Mouse (Mus musculus): ENCODE results near the gene Gabbr2. TPM values are rescaled to one million over a fixed set of nuclear protein-coding genes. Genes with fewer than 3 reads are reported as not detected.

Gabbr2 gene
- polyA plus RNA-seq, 1 experiment from 2014 or later = 13.3 TPM

DNA sequence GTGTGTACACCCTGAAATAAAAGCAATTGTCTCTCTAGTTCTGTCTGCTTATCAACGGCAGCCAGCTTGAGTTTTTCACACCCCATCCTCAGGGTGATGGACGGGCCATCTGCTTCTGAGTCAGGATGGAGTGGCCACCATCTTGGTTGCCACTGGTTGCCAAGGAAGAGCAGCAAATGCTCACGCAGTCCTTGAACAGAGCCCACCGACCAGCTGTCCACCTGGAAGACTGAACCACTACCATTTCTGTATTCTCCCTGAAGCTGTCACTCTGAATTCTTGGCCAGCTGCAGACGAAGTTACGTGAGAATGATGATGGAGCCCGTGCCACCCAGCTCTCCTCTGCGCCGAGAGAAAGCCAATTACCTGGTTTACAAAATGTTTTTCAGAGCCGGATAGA is 102.5 kb downstream of the Gabbr2 start:
- Histone ChIP-seq H3K4me2 (ENCODE audit: low read length) (no peak overlapping the region), H3K27me3 (replicated peaks; ENCODE audit: control insufficient read depth, insufficient read depth, low read length) (no peaks in the 10 kb centered on the region), H3K4me1 (ENCODE audit: control insufficient read depth, insufficient read depth, low read depth, low read length) (peaks cover 6% of the 10 kb centered on the region), H3K27ac (ENCODE audit: low read depth, low read length) (peak overlapping the region; percentile 50; the same call in 1 of the 2 replicates), H3K36me3 (ENCODE audit: control insufficient read depth, insufficient read depth, low read length) (no peaks in the 10 kb centered on the region), H3K9ac (ENCODE audit: low read depth, low read length) (no peak overlapping the region), H3K4me3 (ENCODE audit: low read length) (no peak overlapping the region), H3K9me3 (ENCODE audit: control insufficient read depth, low read length) (no peaks in the 10 kb centered on the region)
- 0 out of 2 replicates have a peak, but pooled peaks have one; percentile 22 for ATAC-seq
- WGBS = 71% methylated on average over 10 of the region's 10 CpGs

DNA sequence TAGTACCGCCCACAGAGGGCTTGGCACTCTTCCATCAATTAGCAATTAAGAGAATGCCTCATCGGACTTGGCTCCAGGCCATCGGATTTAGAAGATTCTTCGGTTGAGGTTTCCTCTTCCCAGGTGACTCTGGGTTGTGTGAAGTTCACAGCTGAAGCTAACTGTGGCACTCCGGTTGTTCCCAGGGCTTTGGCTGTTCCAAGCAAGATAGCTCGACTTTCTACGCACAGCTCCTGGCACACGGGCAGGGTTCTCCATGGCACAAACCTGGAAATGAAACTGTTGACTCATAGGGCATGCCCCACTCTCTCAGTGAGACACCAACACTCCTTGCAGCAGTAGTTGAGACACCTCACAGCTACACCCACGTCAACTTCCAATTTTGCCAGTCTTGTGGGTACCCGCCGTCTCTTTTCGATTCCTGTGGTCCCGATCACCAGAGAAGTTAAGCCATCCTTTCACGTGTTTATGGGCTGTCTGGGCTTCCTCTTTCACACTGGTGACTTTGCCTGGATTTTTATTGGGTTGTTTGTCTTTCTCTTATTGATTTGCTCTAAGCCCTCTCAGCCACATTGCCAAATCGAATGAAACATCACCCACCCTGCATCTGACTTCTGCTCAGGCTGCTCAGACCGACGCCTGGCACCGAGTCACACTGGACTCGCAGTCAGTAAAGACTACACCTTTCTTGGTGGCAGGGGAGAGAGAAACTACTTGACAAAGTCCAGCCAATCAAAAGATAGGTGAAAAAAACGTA is 105.9 kb downstream of the Gabbr2 start:
- no peak for ATAC-seq
- WGBS = 85% methylated on average over 20 of the region's 20 CpGs
- Histone ChIP-seq H3K9me3 (ENCODE audit: control insufficient read depth, low read length) (no peaks in the 10 kb centered on the region), H3K4me1 (ENCODE audit: control insufficient read depth, insufficient read depth, low read depth, low read length) (peaks cover 21% of the 10 kb centered on the region), H3K4me2 (ENCODE audit: low read length) (no peak overlapping the region), H3K27ac (ENCODE audit: low read depth, low read length) (no peak overlapping the region), H3K9ac (ENCODE audit: low read depth, low read length) (no peak overlapping the region), H3K27me3 (replicated peaks; ENCODE audit: control insufficient read depth, insufficient read depth, low read length) (no peaks in the 10 kb centered on the region), H3K4me3 (ENCODE audit: low read length) (no peak overlapping the region), H3K36me3 (ENCODE audit: control insufficient read depth, insufficient read depth, low read length) (no peaks in the 10 kb centered on the region)

DNA sequence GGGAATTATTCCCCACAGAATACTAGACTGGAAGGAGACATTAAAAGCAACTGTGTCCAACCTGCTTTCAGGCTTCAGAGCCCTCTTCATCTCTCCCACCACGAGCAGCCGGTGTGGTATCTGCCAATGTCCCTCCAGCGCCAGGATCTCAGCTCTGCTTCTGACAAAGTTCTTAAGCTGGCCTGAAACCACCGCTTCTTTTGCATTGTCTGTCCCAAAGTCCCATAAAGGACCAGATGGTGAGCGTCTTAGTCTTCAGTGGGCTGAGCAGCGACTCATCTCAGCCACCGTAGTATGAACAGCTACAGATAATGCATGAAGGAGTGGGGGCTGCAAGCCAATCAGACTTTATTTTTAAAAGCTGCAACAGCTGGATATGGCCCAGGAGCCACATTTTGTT is 107.5 kb downstream of the Gabbr2 start:
- Histone ChIP-seq H3K4me2 (ENCODE audit: low read length) (no peak overlapping the region), H3K36me3 (ENCODE audit: control insufficient read depth, insufficient read depth, low read length) (no peaks in the 10 kb centered on the region), H3K4me1 (ENCODE audit: control insufficient read depth, insufficient read depth, low read depth, low read length) (peaks cover 26% of the 10 kb centered on the region), H3K9ac (ENCODE audit: low read depth, low read length) (no peak overlapping the region), H3K27ac (ENCODE audit: low read depth, low read length) (no peak overlapping the region), H3K27me3 (replicated peaks; ENCODE audit: control insufficient read depth, insufficient read depth, low read length) (no peaks in the 10 kb centered on the region), H3K4me3 (ENCODE audit: low read length) (no peak overlapping the region), H3K9me3 (ENCODE audit: control insufficient read depth, low read length) (no peaks in the 10 kb centered on the region)
- peak; percentile 51; the same call in 1 of the 2 replicates for ATAC-seq
- 48% methylated on average over 7 of the region's 7 CpGs for WGBS

DNA sequence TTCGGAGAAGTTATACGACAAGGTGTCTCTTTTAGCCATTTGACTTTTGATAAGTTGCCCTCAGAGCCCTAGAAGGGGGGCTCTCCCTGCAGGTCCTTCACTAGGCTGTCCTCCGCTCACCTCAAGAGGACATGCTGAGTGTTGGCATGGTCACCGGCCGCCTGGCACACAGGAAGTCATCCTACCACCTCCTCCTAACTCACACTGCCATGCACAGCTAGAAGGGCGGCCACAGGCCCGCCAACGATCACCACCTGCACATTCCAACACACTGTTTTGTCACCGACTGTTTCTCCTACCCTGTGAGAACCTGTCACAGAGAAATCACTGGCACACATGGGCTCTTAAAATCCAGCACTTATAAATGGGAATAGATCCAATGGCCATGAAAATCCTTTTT is 108.1 kb downstream of the Gabbr2 start:
- Histone ChIP-seq H3K4me3 (ENCODE audit: low read length) (no peak overlapping the region), H3K27me3 (replicated peaks; ENCODE audit: control insufficient read depth, insufficient read depth, low read length) (no peaks in the 10 kb centered on the region), H3K4me2 (ENCODE audit: low read length) (no peak overlapping the region), H3K9me3 (ENCODE audit: control insufficient read depth, low read length) (no peaks in the 10 kb centered on the region), H3K9ac (ENCODE audit: low read depth, low read length) (no peak overlapping the region), H3K27ac (ENCODE audit: low read depth, low read length) (no peak overlapping the region; the same call in 1 of the 2 replicates), H3K36me3 (ENCODE audit: control insufficient read depth, insufficient read depth, low read length) (no peaks in the 10 kb centered on the region), H3K4me1 (ENCODE audit: control insufficient read depth, insufficient read depth, low read depth, low read length) (peaks cover 26% of the 10 kb centered on the region)
- 54% methylated on average over 9 of the region's 9 CpGs for WGBS
- ATAC-seq = peak; percentile 26; the same call in 1 of the 2 replicates

GRCm38 (mm10) chr4:46883047-46883446 is 108.6 kb downstream of the Gabbr2 start:
- Histone ChIP-seq H3K9me3 (ENCODE audit: control insufficient read depth, low read length) (no peaks in the 10 kb centered on the region), H3K27ac (ENCODE audit: low read depth, low read length) (no peak overlapping the region; the same call in 1 of the 2 replicates), H3K27me3 (replicated peaks; ENCODE audit: control insufficient read depth, insufficient read depth, low read length) (no peaks in the 10 kb centered on the region), H3K4me3 (ENCODE audit: low read length) (no peak overlapping the region), H3K4me2 (ENCODE audit: low read length) (no peak overlapping the region), H3K36me3 (ENCODE audit: control insufficient read depth, insufficient read depth, low read length) (no peaks in the 10 kb centered on the region), H3K9ac (ENCODE audit: low read depth, low read length) (no peak overlapping the region), H3K4me1 (ENCODE audit: control insufficient read depth, insufficient read depth, low read depth, low read length) (peaks cover 26% of the 10 kb centered on the region)
- 55% methylated on average over 10 of the region's 10 CpGs for WGBS
- ATAC-seq = peak; percentile 12; the same call in 1 of the 2 replicates

DNA sequence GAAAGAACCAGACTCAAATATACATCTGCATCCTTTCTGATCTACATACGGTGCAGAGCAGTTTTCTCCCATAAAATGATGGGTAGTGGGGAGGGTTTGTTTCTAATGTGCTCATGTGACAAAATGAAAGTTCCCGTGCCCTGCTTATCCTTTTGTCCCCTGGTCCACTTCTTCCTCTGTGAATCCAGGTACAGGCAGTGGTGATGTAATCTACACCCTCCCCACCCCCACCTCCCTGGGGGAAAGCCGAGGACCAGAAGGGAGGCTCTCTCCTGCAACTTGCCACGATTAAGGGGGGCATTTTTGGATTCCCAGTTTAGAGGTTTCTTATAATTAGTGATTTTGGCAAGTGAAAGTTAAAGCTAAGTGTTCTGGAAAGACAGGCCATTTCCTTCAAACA is 110.4 kb downstream of the Gabbr2 start:
- ATAC-seq = no peak
- H3K4me1 ChIP-seq (ENCODE audit: control insufficient read depth, insufficient read depth, low read depth, low read length) = peaks cover 26% of the 10 kb centered on the region
- WGBS = 48% methylated on average over 4 of the region's 4 CpGs
- no peak overlapping the region for H3K4me2 ChIP-seq (ENCODE audit: low read length)
- no peaks in the 10 kb centered on the region for H3K36me3 ChIP-seq (ENCODE audit: control insufficient read depth, insufficient read depth, low read length)
- H3K27me3 ChIP-seq (replicated peaks; ENCODE audit: control insufficient read depth, insufficient read depth, low read length) = no peaks in the 10 kb centered on the region
- H3K4me3 ChIP-seq (ENCODE audit: low read length) = no peak overlapping the region
- H3K9ac ChIP-seq (ENCODE audit: low read depth, low read length) = no peak overlapping the region
- H3K27ac ChIP-seq (ENCODE audit: low read depth, low read length) = no peak overlapping the region
- H3K9me3 ChIP-seq (ENCODE audit: control insufficient read depth, low read length) = no peaks in the 10 kb centered on the region

DNA sequence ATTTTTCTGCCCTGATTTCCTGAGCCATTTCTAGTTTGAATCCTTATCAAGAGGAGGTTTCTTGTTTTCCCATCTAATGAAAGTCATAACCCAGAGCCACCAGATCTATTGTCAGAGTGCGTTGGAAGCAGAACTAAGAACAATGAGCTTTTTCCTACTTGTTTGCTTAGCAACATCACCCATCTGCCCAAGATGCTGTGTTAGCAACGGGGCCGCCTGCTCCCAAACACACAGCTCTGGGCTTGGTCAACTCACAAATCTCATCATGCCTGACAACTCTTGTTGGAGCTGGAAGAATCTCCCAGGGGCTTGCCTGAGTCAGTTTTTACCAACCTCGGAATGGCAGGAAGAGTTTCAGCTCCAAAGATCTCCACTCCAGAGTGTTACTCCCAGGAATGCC is 111.7 kb downstream of the Gabbr2 start:
- ATAC-seq = no peak
- 37% methylated on average over 4 of the region's 4 CpGs for WGBS
- Histone ChIP-seq H3K27ac (ENCODE audit: low read depth, low read length) (no peak overlapping the region), H3K9me3 (ENCODE audit: control insufficient read depth, low read length) (no peaks in the 10 kb centered on the region), H3K4me2 (ENCODE audit: low read length) (no peak overlapping the region), H3K27me3 (replicated peaks; ENCODE audit: control insufficient read depth, insufficient read depth, low read length) (no peaks in the 10 kb centered on the region), H3K9ac (ENCODE audit: low read depth, low read length) (no peak overlapping the region), H3K4me3 (ENCODE audit: low read length) (no peak overlapping the region), H3K4me1 (ENCODE audit: control insufficient read depth, insufficient read depth, low read depth, low read length) (peaks cover 26% of the 10 kb centered on the region), H3K36me3 (ENCODE audit: control insufficient read depth, insufficient read depth, low read length) (no peaks in the 10 kb centered on the region)

DNA sequence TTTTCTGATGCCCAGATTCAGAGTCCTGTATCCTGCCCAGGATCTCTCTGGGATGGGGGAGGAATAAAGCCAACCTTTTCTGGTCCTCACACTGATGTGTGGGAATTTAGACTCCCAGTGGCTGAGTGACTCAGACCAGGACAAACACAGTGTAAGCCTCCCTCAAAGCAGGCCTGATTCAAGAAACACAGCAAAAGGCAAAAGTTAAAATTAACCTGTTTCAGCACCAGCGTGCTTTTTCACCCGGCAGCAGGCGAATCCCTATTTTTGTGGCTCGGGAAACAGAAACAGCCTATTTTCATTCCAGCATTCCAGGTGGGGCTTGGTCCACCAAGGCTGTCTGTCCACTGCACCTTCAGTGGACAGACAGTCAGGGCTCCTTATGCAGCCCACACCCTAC is 118.9 kb downstream of the Gabbr2 start:
- no peaks in the 10 kb centered on the region for H3K9me3 ChIP-seq (ENCODE audit: control insufficient read depth, low read length)
- no peak overlapping the region for H3K4me3 ChIP-seq (ENCODE audit: low read length)
- H3K4me1 ChIP-seq (ENCODE audit: control insufficient read depth, insufficient read depth, low read depth, low read length) = peaks cover 6% of the 10 kb centered on the region; the same call in 1 of the 2 replicates
- no peak overlapping the region for H3K9ac ChIP-seq (ENCODE audit: low read depth, low read length)
- no peaks in the 10 kb centered on the region for H3K36me3 ChIP-seq (ENCODE audit: control insufficient read depth, insufficient read depth, low read length)
- 97% methylated on average over 4 of the region's 4 CpGs for WGBS
- H3K27ac ChIP-seq (ENCODE audit: low read depth, low read length) = no peak overlapping the region
- ATAC-seq = no peak
- H3K4me2 ChIP-seq (ENCODE audit: low read length) = no peak overlapping the region
- H3K27me3 ChIP-seq (replicated peaks; ENCODE audit: control insufficient read depth, insufficient read depth, low read length) = no peaks in the 10 kb centered on the region

DNA sequence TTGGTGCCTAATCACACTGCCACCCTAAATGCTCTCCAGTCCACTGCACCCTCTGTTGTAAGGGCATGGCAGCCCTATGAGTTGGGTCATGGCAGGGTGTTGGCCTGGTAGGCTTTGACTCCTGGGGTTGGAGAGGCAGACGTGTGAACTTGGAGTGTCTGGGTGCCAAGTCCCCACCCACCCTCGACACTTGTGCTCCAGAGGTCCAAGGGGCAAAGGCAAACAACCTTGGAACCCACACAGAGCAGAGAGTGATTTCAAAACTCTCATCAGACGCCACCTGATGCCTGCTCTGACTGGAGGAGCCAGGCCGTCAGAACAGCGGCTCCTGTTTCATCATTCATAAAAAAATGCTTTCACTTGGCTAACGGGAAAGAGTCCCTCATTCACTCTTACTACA is 121.5 kb downstream of the Gabbr2 start:
- Histone ChIP-seq H3K4me1 (ENCODE audit: control insufficient read depth, insufficient read depth, low read depth, low read length) (peaks cover 6% of the 10 kb centered on the region; the same call in 1 of the 2 replicates), H3K9ac (ENCODE audit: low read depth, low read length) (no peak overlapping the region), H3K4me3 (ENCODE audit: low read length) (no peak overlapping the region), H3K4me2 (ENCODE audit: low read length) (no peak overlapping the region), H3K27me3 (replicated peaks; ENCODE audit: control insufficient read depth, insufficient read depth, low read length) (no peaks in the 10 kb centered on the region), H3K27ac (ENCODE audit: low read depth, low read length) (no peak overlapping the region), H3K9me3 (ENCODE audit: control insufficient read depth, low read length) (no peaks in the 10 kb centered on the region), H3K36me3 (ENCODE audit: control insufficient read depth, insufficient read depth, low read length) (no peaks in the 10 kb centered on the region)
- 58% methylated on average over 6 of the region's 6 CpGs for WGBS
- ATAC-seq = no peak; the same call in 1 of the 2 replicates
